Mouse (Mus musculus) liver, embryonic 15.5 days (tissue): ENCODE data around the gene Wsb1. TPM values are rescaled to one million over a fixed set of nuclear protein-coding genes. Genes with fewer than 3 reads are reported as not detected.

Experiments
- ATAC-seq: fragments of 200-750 bp; cut with Nextera tagmentation; 2 replicates; pipeline ENCODE4 v1.8.0; 2017; ENCODE audit warnings: moderate number of reproducible peaks, mild to moderate bottlenecking, moderate library complexity; ENCODE audit not compliant: insufficient read depth
- H3K27ac ChIP-seq: fragments of 300-500 bp; sonication (generic); replicated peaks from 2 replicates; pipeline ENCODE4 v1.5.1; 2015; ENCODE audit warnings: mild to moderate bottlenecking, inconsistent platforms
- H3K27me3 ChIP-seq: fragments of 300-500 bp; sonication (generic); 2 replicates; pipeline ENCODE4 v1.6.1; 2015; ENCODE audit warnings: mild to moderate bottlenecking, inconsistent platforms
- H3K36me3 ChIP-seq: fragments of 300-500 bp; sonication (generic); replicated peaks from 2 replicates; pipeline ENCODE4 v1.6.1; 2015; ENCODE audit warnings: moderate library complexity, mild to moderate bottlenecking, inconsistent platforms
- H3K4me1 ChIP-seq: fragments of 300-500 bp; sonication (generic); replicated peaks from 2 replicates; pipeline ENCODE4 v1.6.1; 2015; ENCODE audit warnings: inconsistent platforms
- H3K4me2 ChIP-seq: fragments of 300-500 bp; sonication (generic); 2 replicates; pipeline ENCODE4 v1.6.1; 2015; ENCODE audit warnings: moderate library complexity, mild to moderate bottlenecking, inconsistent platforms
- H3K4me3 ChIP-seq: fragments of 300-500 bp; sonication (generic); replicated peaks from 2 replicates; pipeline ENCODE4 v1.5.1; 2015; ENCODE audit warnings: mild to moderate bottlenecking, inconsistent platforms
- H3K9ac ChIP-seq: fragments of 300-500 bp; sonication (generic); 2 replicates; pipeline ENCODE4 v1.6.1; 2015; ENCODE audit warnings: moderate library complexity, mild to moderate bottlenecking, inconsistent platforms
- H3K9me3 ChIP-seq: fragments of 300-500 bp; sonication (generic); replicated peaks from 2 replicates; pipeline ENCODE4 v1.6.1; 2016; ENCODE audit warnings: inconsistent platforms
- WGBS: fragments of 180-500 bp; shearing (Covaris S2); methylation state at CpG from one replicate; pipeline ENCODE4 v1.1.7; 2015; ENCODE audit warnings: mixed read lengths; ENCODE audit not compliant: insufficient replicate concordance; 5-methylcytosine and 5-hydroxymethylcytosine counted together
- polyA plus RNA-seq: library from polyadenylated mRNA; unstranded; fragments of >200 nt; fragmentation: Nextera tagmentation; extraction: Ambion mirVana; gene quantifications from 2 replicates; pipeline ENCODE4 v1.2.1, GENCODE M21; 2015

Wsb1 gene
- polyA plus RNA-seq, 1 experiment from 2014 or later: 32.2 TPM

- WGBS: 81% methylated on average over 4 of the region's 4 CpGs
- ATAC-seq: no peak
- Histone ChIP-seq H3K9me3 (no peaks in the 10 kb centered on the region), H3K27ac (no peak overlapping the region), H3K9ac (no peak overlapping the region), H3K4me3 (no peak overlapping the region), H3K36me3 (no peaks in the 10 kb centered on the region), H3K4me1 (no peaks in the 10 kb centered on the region), H3K4me2 (no peak overlapping the region), H3K27me3 (no peaks in the 10 kb centered on the region)
These were observed 63.3 kb downstream of the Wsb1 start for GRCm38 (mm10) chr11:79191214-79191613.

GRCm38 (mm10) chr11:79190257-79190656, 64.2 kb downstream of the Wsb1 start:
- H3K4me3 ChIP-seq: no peak overlapping the region
- no peaks in the 10 kb centered on the region for H3K9me3 ChIP-seq
- no peaks in the 10 kb centered on the region for H3K4me1 ChIP-seq
- no peak overlapping the region for H3K4me2 ChIP-seq
- no peak for ATAC-seq
- WGBS: 60% methylated on average over 2 of the region's 2 CpGs
- H3K36me3 ChIP-seq: no peaks in the 10 kb centered on the region
- no peak overlapping the region for H3K27ac ChIP-seq
- H3K27me3 ChIP-seq: no peaks in the 10 kb centered on the region
- H3K9ac ChIP-seq: no peak overlapping the region

Other genes with a start within 250 kb of the Wsb1 start
- gene Ksr1, start 108.3 kb downstream of the Wsb1 start, polyA plus RNA-seq: 2.1 and 3.0 TPM in 2 replicates
- gene Gm9964, start 42.2 kb upstream of the Wsb1 start, polyA plus RNA-seq: not detected in 2 replicates
- 0.92 and 1.0 TPM in 2 replicates for gene Nf1, start 85.0 kb upstream of the Wsb1 start, polyA plus RNA-seq
- gene Omg, start 249.4 kb upstream of the Wsb1 start, polyA plus RNA-seq: not detected in 2 replicates